Mouse (Mus musculus) cortical plate, adult 2 months (tissue): Measurements from ENCODE around the gene Tuba1b.

Experiments
- CTCF ChIP-seq: fragments of 200-500 bp; IDR thresholded peaks from 2 replicates; pipeline ENCODE4 v1.5.1; 2011; ENCODE audit warnings: mild to moderate bottlenecking, control low read depth, low read length; ENCODE audit not compliant: insufficient read depth; ENCODE audit errors: extremely low read depth
- POLR2A ChIP-seq: fragments of 200-500 bp; IDR thresholded peaks from 2 replicates; pipeline ENCODE4 v1.6.1; 2011; ENCODE audit warnings: mild to moderate bottlenecking, low read length, control low read depth; ENCODE audit not compliant: insufficient read depth; ENCODE audit errors: extremely low read depth

DNA sequence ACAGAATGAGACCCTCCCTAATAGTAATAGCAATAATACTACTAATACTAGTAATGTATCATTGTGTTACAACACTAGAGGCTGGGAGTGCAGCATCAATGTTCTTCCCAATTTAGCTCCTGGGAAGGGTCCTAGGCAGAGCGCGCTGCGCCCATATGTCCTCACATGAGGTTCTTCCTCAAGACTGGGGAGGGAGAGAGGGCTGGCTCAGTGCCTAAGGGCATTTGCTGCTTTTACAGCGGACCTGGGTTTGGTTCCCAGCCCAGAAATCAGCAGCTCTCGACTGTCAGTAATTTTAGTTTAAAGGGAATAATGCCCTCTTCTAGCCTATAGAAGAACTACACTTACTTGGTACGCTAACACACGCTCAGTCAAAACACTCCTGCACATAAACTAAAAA is 46.8 kb downstream of the Tuba1b start:
- no peak for TF ChIP-seq CTCF
- TF ChIP-seq POLR2A, result no peak
